In the genomic region with DNA sequence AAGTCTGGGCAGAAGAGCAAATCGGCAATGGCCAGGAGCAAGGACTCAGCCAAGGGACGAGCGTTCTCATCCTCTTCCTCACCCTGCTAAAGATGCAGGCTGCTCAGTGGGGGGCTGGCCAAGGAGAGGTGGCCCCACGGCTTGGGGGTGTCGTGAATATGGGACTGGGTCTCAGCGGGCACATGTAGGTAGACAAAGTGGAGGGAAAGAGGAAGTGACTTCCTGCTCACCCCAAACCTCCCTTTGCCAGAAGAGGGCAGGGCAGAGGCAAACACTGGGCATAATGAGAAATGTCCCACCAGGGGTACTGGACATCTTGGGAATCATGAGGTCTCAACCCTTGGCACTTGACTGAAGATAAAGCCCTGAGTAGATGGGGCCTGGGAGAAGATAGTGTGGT, we compare ENCODE assay signal across 10 mouse cellular contexts. TPM values are rescaled to one million over a fixed set of nuclear protein-coding genes. Genes with fewer than 3 reads are reported as not detected.
A peak's percentile ranks its signal among the peaks of the same experiment; 100 is the strongest.
DNase-seq lines count a peak whose midpoint lies in the region; ATAC-seq and TF ChIP-seq lines count a peak whose summit lies in the region.
"Had no signal": no experiment of that assay in that cellular context is flagged by ENCODE, and none has a peak within 500 bp of the region (broad histone marks: within the 10 kb centered on the region; RNA-seq: fewer than 3 reads in every experiment).

No protein-coding gene starts in this region.

- in situ Hi-C loops in CH12.LX (cut with MboI; ENCODE audit: low pct_ligation_motif_present, low pct_unique_long_range_greater_than_20kb, low sequenced_read_pairs): loop anchor here (5.0 to 10.0 kb wide), 4 partner anchors 37 to 355 kb away; partner anchors contain the start of gene Ush1g

- TF ChIP-seq RAD21 in CH12.LX (IDR thresholded peaks at IDR 0.05; ENCODE audit: low read depth, low read length): peak; percentile 9

- no peak for TF ChIP-seq POLR2A in CH12.LX (IDR thresholded peaks at IDR 0.05; ENCODE audit: low read depth, low read length)

- intact Hi-C loops in left cerebral cortex, postnatal 25 days (cut with DNase I): loop anchor here (5.0 kb wide), 1 partner anchor 53 kb away; no protein-coding TSS in a partner anchor

- H3K9me3 ChIP-seq in heart, embryonic 12.5 days (replicated peaks): no peaks in the 10 kb centered on the region
- peaks cover 10% of the 10 kb centered on the region for H3K9me3 ChIP-seq in CH12.LX (replicated peaks; ENCODE audit: low read length)
- H3K9me3 ChIP-seq in hindbrain, embryonic 11.5 days (ENCODE audit: control insufficient read depth, low read length): no peaks in the 10 kb centered on the region
- no peaks in the 10 kb centered on the region for H3K9me3 ChIP-seq in midbrain, postnatal 0 days (ENCODE audit: low read length)

- H3K79me2 ChIP-seq in CH12.LX (replicated peaks; ENCODE audit: control insufficient read depth, extremely low read depth, insufficient read depth, poor library complexity, severe bottlenecking): no peaks in the 10 kb centered on the region

- 0 out of 2 replicates have a peak overlapping the region, but pooled peaks have one; percentile 20 for H3K9ac ChIP-seq in heart, embryonic 12.5 days
- H3K9ac ChIP-seq in CH12.LX (ENCODE audit: insufficient read depth, low read depth): no peak overlapping the region
- H3K9ac ChIP-seq in hindbrain, embryonic 11.5 days (ENCODE audit: low read depth, low read length): peak overlapping the region; percentile 11; the same call in 1 of the 2 replicates
- no peak overlapping the region for H3K9ac ChIP-seq in midbrain, postnatal 0 days (replicated peaks; ENCODE audit: low read length, poor library complexity, severe bottlenecking)

- H3K27me3 ChIP-seq in heart, embryonic 12.5 days (replicated peaks): peaks cover 44% of the 10 kb centered on the region
- H3K27me3 ChIP-seq in CH12.LX (replicated peaks): peaks cover 94% of the 10 kb centered on the region
- H3K27me3 ChIP-seq in hindbrain, embryonic 11.5 days (ENCODE audit: control insufficient read depth, insufficient read depth, low read length): peaks cover 6% of the 10 kb centered on the region
- H3K27me3 ChIP-seq in midbrain, postnatal 0 days (ENCODE audit: insufficient read depth, low read length): no peaks in the 10 kb centered on the region

- ATAC-seq in heart, embryonic 12.5 days (ENCODE audit: insufficient number of reproducible peaks, low FRiP score): no peak
- ATAC-seq in hindbrain, embryonic 11.5 days (ENCODE audit: low FRiP score): no peak
- ATAC-seq in midbrain, postnatal 0 days (ENCODE audit: low FRiP score): no peak

- WGBS in heart, embryonic 12.5 days: 71% methylated on average over 6 of the region's 6 CpGs
- 73% methylated on average over 6 of the region's 6 CpGs for WGBS in hindbrain, embryonic 11.5 days
- WGBS in midbrain, postnatal 0 days: 50% methylated on average over 6 of the region's 6 CpGs

- TF ChIP-seq EP300 in CH12.LX (IDR thresholded peaks at IDR 0.05; ENCODE audit: low read length): no peak

- H3K4me1 ChIP-seq in heart, embryonic 12.5 days (replicated peaks): peaks cover 14% of the 10 kb centered on the region
- peaks cover 0 to 3% of the 10 kb centered on the region in 2 experiments; a peak in 1 of 4 replicates for H3K4me1 ChIP-seq in CH12.LX (ENCODE audit: control insufficient read depth in 1 of 2, insufficient read depth in 2 of 2)
- H3K4me1 ChIP-seq in hindbrain, embryonic 11.5 days (replicated peaks; ENCODE audit: control insufficient read depth, insufficient read depth, low read length): peaks cover 3% of the 10 kb centered on the region
- no peaks in the 10 kb centered on the region for H3K4me1 ChIP-seq in midbrain, postnatal 0 days (ENCODE audit: insufficient read depth, low read length)

- no peak overlapping the region for H3K4me3 ChIP-seq in heart, embryonic 12.5 days
- H3K4me3 ChIP-seq in CH12.LX (replicated peaks in 1 of 3; ENCODE audit: low read depth in 2 of 3, low read length in 2 of 3, poor library complexity in 1 of 3): no peak overlapping the region
- no peak overlapping the region for H3K4me3 ChIP-seq in hindbrain, embryonic 11.5 days (ENCODE audit: low read depth, low read length)
- no peak overlapping the region for H3K4me3 ChIP-seq in midbrain, postnatal 0 days (ENCODE audit: low read depth, low read length)

- peak in 1 of 2 experiments; percentile 57; a peak in 2 of 4 replicates for TF ChIP-seq CTCF in CH12.LX (conservative IDR thresholded peaks at IDR 0.05 in 1 of 2, IDR thresholded peaks at IDR 0.05 in 1 of 2; ENCODE audit: low read depth in 2 of 2, low read length in 2 of 2)
- TF ChIP-seq CTCF in midbrain, postnatal 0 days (IDR thresholded peaks at IDR 0.05): peak; percentile 49

- no peak for DNase-seq in heart, adult 9 months (ENCODE audit: low spot score in 2 of 2)
- no peak for DNase-seq in CH12.LX (ENCODE audit: extremely low read depth)
- DNase-seq in hindbrain, embryonic 11.5 days (ENCODE audit: low spot score): no peak
- DNase-seq in midbrain, postnatal 0 days (ENCODE audit: low spot score): no peak
- no peak for DNase-seq in adipocyte (ENCODE audit: low spot score)
- no peak for DNase-seq in urinary bladder, postnatal 10 days (ENCODE audit: low spot score)
- DNase-seq in left cerebral cortex, postnatal 25 days (ENCODE audit: low spot score in 2 of 2): no peak

- no peak overlapping the region for H3K4me2 ChIP-seq in heart, embryonic 12.5 days
- H3K4me2 ChIP-seq in CH12.LX (ENCODE audit: insufficient read depth, low read depth, poor library complexity, severe bottlenecking): no peak overlapping the region
- H3K4me2 ChIP-seq in hindbrain, embryonic 11.5 days (replicated peaks; ENCODE audit: low read depth, low read length): no peak overlapping the region
- H3K4me2 ChIP-seq in midbrain, postnatal 0 days (ENCODE audit: low read depth, low read length, poor library complexity, severe bottlenecking): no peak overlapping the region

- dilution Hi-C loops in CH12.LX (cut with MboI; ENCODE audit: extremely low pct_ligation_motif_present, extremely low pct_unique_long_range_greater_than_20kb, low sequenced_read_pairs): no loop called here

- H3K27ac ChIP-seq in heart, embryonic 12.5 days (ENCODE audit: poor library complexity, severe bottlenecking): no peak overlapping the region
- no peak overlapping the region for H3K27ac ChIP-seq in CH12.LX (ENCODE audit: insufficient read depth, low read depth)
- 0 out of 2 replicates have a peak overlapping the region, but pooled peaks have one; percentile 24 for H3K27ac ChIP-seq in hindbrain, embryonic 11.5 days (ENCODE audit: low read depth, low read length)
- H3K27ac ChIP-seq in midbrain, postnatal 0 days (ENCODE audit: low read depth, low read length): no peak overlapping the region

- H3K36me3 ChIP-seq in heart, embryonic 12.5 days: no peaks in the 10 kb centered on the region
- H3K36me3 ChIP-seq in CH12.LX (replicated peaks in 1 of 2; ENCODE audit: control insufficient read depth in 1 of 2, insufficient read depth in 1 of 2, low read length in 1 of 2): no peaks in the 10 kb centered on the region
- H3K36me3 ChIP-seq in hindbrain, embryonic 11.5 days (ENCODE audit: control insufficient read depth, insufficient read depth, low read length): no peaks in the 10 kb centered on the region
- peaks cover 29% of the 10 kb centered on the region for H3K36me3 ChIP-seq in midbrain, postnatal 0 days (ENCODE audit: insufficient read depth, low read length)

RNA-seq across cellular contexts. Expression of gene Hid1, which starts 7.8 kb away (rescaled TPM):
- 6.0 and 7.4 TPM in 2 replicates for polyA plus RNA-seq in heart, embryonic 12.5 days (2016; fragmentation: Nextera tagmentation; extraction: Ambion mirVana)
- 3.2 and 3.6 TPM in 2 replicates for total RNA-seq in CH12.LX (2012; rRNA removed)
- total RNA-seq in CH12.LX (2014; rRNA removed): 0.12 TPM in 1 of 2 replicates, not detected in the other
- 0.36 and 0.57 TPM in 2 replicates for polyA plus RNA-seq in CH12.LX (2012; ENCODE audit: insufficient read length, low read depth)
- 10.9 and 15.3 TPM in 2 replicates for polyA plus RNA-seq in hindbrain, embryonic 11.5 days (2014; fragmentation: Nextera tagmentation; extraction: Ambion mirVana)
- 96.0 and 106 TPM in 2 replicates for total RNA-seq in midbrain, postnatal 0 days (2014; rRNA removed)
- polyA plus RNA-seq in midbrain, postnatal 0 days (2015; fragmentation: Nextera tagmentation; extraction: Ambion mirVana): 65.6 TPM in 2 replicates
- total RNA-seq in left cerebral cortex, postnatal 25 days (2021): 100 to 1,000 TPM; 108 to 111 TPM

RNA-seq across cellular contexts. Expression of gene Cdr2l, which starts 22.0 kb away (rescaled TPM):
- 9.0 and 9.5 TPM in 2 replicates for polyA plus RNA-seq in heart, embryonic 12.5 days (2016; fragmentation: Nextera tagmentation; extraction: Ambion mirVana)
- total RNA-seq in CH12.LX (2012; rRNA removed) (not detected in 2 replicates), CH12.LX (2014; rRNA removed) (not detected in 2 replicates)
- not detected in 2 replicates for polyA plus RNA-seq in CH12.LX (2012; ENCODE audit: insufficient read length, low read depth)
- polyA plus RNA-seq in hindbrain, embryonic 11.5 days (2014; fragmentation: Nextera tagmentation; extraction: Ambion mirVana): 19.0 and 20.0 TPM in 2 replicates
- total RNA-seq in midbrain, postnatal 0 days (2014; rRNA removed): 66.0 and 68.8 TPM in 2 replicates
- polyA plus RNA-seq in midbrain, postnatal 0 days (2015; fragmentation: Nextera tagmentation; extraction: Ambion mirVana): 16.0 and 17.2 TPM in 2 replicates
- 10 to 100 TPM; 19.8 to 20.9 TPM for total RNA-seq in left cerebral cortex, postnatal 25 days (2021)

RNA-seq across cellular contexts. Expression of gene Otop3, which starts 25.2 kb away (rescaled TPM):
- not detected in 2 replicates for polyA plus RNA-seq in heart, embryonic 12.5 days (2016; fragmentation: Nextera tagmentation; extraction: Ambion mirVana)
- total RNA-seq in CH12.LX (2012; rRNA removed): not detected in 2 replicates
- total RNA-seq in CH12.LX (2014; rRNA removed): not detected in 2 replicates
- not detected in 2 replicates for polyA plus RNA-seq in CH12.LX (2012; ENCODE audit: insufficient read length, low read depth)
- 0.15 and 0.20 TPM in 2 replicates for polyA plus RNA-seq in hindbrain, embryonic 11.5 days (2014; fragmentation: Nextera tagmentation; extraction: Ambion mirVana)
- total RNA-seq in midbrain, postnatal 0 days (2014; rRNA removed): 2.1 and 3.7 TPM in 2 replicates
- polyA plus RNA-seq in midbrain, postnatal 0 days (2015; fragmentation: Nextera tagmentation; extraction: Ambion mirVana): 1.8 and 2.1 TPM in 2 replicates
- total RNA-seq in left cerebral cortex, postnatal 25 days (2021): under 1 TPM in 1 of 2 experiments, not detected in 1; 0.14 TPM
- total RNA-seq: ES-E14; gastrocnemius, adult 8-10 months had no signal

RNA-seq across cellular contexts. Expression of gene Ush1g, which starts 37.9 kb away (rescaled TPM):
- polyA plus RNA-seq in heart, embryonic 12.5 days (2016; fragmentation: Nextera tagmentation; extraction: Ambion mirVana): 0.06 and 0.08 TPM in 2 replicates
- 0.17 and 0.42 TPM in 2 replicates for total RNA-seq in CH12.LX (2012; rRNA removed)
- total RNA-seq in CH12.LX (2014; rRNA removed): not detected in 2 replicates
- not detected in 2 replicates for polyA plus RNA-seq in CH12.LX (2012; ENCODE audit: insufficient read length, low read depth)
- polyA plus RNA-seq in hindbrain, embryonic 11.5 days (2014; fragmentation: Nextera tagmentation; extraction: Ambion mirVana): 0.05 TPM in 1 of 2 replicates, not detected in the other
- 0.14 TPM in 1 of 2 replicates, not detected in the other for total RNA-seq in midbrain, postnatal 0 days (2014; rRNA removed)
- 0.21 and 0.32 TPM in 2 replicates for polyA plus RNA-seq in midbrain, postnatal 0 days (2015; fragmentation: Nextera tagmentation; extraction: Ambion mirVana)
- under 1 TPM; 0.18 to 0.28 TPM for total RNA-seq in left cerebral cortex, postnatal 25 days (2021)
- total RNA-seq: ES-E14 had no signal

RNA-seq across cellular contexts. Expression of gene Mrpl58, which starts 43.8 kb away (rescaled TPM):
- 156 and 162 TPM in 2 replicates for polyA plus RNA-seq in heart, embryonic 12.5 days (2016; fragmentation: Nextera tagmentation; extraction: Ambion mirVana)
- 157 and 164 TPM in 2 replicates for total RNA-seq in CH12.LX (2012; rRNA removed)
- 110 and 113 TPM in 2 replicates for total RNA-seq in CH12.LX (2014; rRNA removed)
- polyA plus RNA-seq in CH12.LX (2012; ENCODE audit: insufficient read length, low read depth): 146 and 161 TPM in 2 replicates
- 226 and 243 TPM in 2 replicates for polyA plus RNA-seq in hindbrain, embryonic 11.5 days (2014; fragmentation: Nextera tagmentation; extraction: Ambion mirVana)
- total RNA-seq in midbrain, postnatal 0 days (2014; rRNA removed): 69.2 and 78.1 TPM in 2 replicates
- 187 and 201 TPM in 2 replicates for polyA plus RNA-seq in midbrain, postnatal 0 days (2015; fragmentation: Nextera tagmentation; extraction: Ambion mirVana)
- 100 to 1,000 TPM; 107 to 109 TPM for total RNA-seq in left cerebral cortex, postnatal 25 days (2021)

Comparison
In these comparisons a context has a peak if more than half of its experiments do, and no peak if none do; other contexts are left out.
1. H3K9ac ChIP-seq: peak in heart, embryonic 12.5 days (single experiment) and hindbrain, embryonic 11.5 days (single experiment); none in CH12.LX (single experiment) and midbrain, postnatal 0 days (single experiment).
2. RNA of gene Cdr2l, which starts 22.0 kb away (polyA plus RNA-seq): 19.0 to 20.0 TPM in hindbrain, embryonic 11.5 days, 16.0 to 17.2 TPM in midbrain, postnatal 0 days and 9.0 to 9.5 TPM in heart, embryonic 12.5 days; not detected in CH12.LX; every median in the first group is over 10 times any median in the second.